Mouse (Mus musculus) MN1 (cell line): Measurements from ENCODE around the gene Fgfr2.

Experiments
- DNase-seq: peaks from one replicate; pipeline ENCODE4 v3.0.0-alpha.2; 2016; ENCODE audit warnings: low spot score

Fgfr2 gene

DNA sequence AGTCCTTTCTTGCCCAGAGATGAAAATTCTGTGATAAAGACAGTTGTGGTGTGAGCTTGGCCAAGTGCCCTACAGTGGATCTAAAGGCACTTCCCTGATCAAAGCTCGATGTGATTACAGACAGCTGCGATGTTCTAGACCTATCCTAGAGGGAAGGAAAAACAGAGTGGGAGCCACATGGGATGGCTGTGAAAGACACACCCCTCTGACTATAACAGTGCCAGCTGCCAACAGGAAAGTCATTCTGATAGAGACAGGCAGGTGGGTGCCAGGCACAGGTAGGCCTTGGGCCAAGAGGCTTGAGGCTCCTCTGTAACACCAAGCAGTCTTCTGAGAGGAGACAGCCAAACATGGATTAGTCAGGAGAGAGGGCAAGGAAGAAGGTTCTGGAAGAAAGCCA, 2104.0 kb downstream of the Fgfr2 start:
- DNase-seq = no peak

DNA sequence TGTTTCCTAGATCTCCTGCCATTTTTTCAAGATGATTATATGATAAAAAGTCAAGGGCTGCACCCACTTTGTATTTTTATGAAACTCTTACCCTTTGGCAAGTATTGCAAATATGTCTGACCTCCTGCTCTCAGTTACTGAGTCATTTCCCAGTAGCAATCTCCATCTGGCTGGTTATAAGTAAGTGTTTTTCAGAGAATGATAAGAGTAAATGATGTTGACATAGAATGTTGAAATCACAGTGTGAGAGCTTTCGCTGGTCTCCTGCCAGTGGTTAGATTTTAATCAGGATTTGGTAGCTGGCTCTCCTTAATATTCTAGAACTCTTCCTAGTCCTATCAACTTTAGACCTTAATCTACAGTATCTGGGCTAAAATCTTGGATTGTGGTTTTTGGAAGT, 2111.2 kb downstream of the Fgfr2 start:
- DNase-seq = no peak

DNA sequence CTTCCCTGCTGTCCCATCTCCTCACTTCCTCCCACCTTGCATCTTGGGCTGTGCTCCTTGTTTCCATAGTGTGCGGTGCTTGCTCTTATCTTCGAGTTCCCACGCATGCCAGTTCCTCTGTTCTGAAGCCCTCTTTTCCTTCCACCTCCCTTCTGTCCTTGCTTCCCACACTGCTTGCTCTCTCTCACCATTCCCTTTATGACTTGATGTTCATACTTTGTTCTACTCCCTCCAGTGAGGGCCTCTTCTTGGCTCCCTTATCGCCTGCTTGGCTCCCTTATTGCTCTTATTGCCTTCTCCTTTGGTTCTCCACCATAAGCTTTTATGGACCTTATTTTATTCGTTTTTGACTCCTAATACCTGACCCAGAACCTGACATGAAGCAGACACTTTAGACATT, 2114.0 kb downstream of the Fgfr2 start:
- DNase-seq = no peak

DNA sequence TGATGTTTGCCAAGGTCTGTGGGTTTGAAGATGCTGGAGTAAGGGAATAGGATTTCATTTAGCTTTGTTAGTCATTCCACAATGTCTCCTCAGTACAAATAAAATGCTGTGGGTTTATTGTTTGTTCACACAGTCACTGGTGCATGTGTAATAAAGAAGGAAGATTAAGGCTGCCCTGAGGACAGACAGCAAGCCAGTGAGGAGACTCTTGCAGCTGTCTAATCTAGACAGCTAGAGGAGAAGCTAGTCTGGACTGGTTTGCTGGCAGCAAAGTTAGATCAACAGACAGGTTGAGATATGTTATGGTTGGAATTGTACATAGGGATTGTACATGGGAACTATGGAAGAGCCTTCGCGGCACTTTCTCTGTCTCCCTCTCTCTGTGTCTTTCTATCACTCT, 2115.9 kb downstream of the Fgfr2 start:
- DNase-seq = no peak

DNA sequence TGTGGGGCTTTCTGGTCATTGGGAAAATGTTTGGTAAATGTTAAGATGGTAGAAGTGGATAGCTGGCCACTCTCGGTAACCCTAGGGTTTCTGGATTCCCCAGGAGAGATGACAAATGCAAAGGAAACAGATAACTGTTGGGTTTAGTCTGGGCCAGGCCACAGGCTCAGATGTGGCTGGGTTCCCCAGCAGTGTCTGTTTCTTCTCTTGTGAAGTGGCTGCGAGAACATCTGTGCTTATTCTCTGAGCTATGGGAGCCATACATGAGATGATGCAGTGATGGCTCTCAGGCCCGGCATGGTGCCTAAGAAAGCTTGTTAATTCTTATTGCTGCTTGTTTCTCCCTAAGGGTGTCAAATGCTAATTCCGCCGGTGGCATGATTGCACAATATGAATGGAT, 2119.1 kb downstream of the Fgfr2 start:
- peak; percentile 6 for DNase-seq

DNA sequence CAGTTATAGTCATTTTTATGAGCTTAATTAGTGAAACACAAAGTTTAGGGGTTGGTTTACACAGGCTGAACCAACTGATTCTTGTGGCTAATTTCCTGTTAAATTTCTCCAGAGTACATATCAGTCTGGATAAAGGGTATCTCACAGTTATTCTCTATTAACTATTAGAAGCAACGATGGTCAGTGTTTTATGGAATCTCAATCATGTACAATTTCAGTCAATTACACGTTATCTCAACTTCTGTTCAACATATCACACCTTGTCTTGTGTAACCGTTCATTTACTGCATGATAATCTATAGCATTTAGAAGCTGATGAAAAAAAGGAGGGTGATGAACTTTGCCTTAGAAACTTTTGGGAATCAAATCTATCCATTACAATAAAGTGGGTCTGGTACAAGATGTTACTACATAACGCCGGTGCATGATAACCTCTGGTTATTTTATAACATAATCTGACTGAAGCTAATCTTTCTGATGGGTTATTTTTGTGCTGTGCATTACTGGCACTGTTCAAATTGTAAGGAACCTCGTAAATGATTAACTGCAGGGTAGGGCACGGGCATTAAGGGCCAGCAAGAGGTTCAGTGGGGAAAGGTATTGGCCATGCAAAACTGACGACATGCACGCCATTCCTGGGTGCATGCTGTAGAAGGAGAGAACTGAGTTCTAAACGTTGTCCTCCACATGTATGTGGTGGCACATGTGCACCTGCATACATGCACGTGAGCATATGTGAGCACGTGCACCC, 2121.0 kb downstream of the Fgfr2 start:
- DNase-seq = no peak

DNA sequence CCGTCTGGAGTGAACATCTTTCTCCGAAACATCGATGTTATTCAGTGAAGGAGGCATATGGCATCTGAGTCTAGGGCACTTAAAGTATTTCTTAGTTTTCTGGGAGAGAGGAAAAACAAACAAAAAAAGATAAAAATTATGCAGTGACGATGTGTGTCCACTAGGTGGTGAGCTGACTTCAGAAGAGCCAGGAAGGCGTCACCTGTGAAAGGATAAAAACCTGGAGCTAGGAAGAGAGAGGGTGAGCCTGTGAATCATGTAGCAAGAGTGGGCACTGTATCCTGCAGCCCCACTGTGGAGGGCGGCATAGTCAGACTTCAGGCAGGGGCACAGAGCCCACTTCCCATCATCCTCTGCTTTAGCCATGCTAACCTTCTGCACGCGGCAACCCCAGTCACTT, 2129.2 kb downstream of the Fgfr2 start:
- peak; percentile 21 for DNase-seq

DNA sequence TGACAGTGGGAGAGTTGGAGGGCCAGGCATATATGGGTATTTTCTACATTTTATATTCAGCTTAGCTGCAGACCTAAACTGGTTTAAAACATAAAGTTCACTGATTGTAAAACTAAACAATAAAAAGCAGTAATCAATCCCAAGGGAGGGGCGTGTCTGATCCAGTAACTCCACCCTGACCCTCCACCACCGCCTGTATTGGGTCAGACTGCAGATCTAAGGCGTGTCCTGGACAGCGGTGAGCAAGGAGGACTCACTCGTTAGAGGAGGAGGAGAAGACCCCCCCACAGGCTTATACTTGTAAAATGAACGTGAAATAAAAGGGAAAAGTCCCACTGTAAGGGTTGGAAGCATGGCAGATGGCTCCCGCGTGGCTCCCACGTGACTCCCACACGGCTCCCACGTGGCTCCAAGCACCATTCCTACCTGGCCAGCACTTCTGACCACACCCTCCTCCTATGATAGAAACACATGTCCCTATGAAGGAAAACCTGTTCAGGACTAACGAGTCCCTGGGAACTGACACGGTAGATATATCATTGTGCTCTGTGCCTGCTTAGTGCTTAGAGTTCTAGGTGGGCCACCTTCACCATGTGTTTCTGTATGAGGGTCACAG, 2131.9 kb downstream of the Fgfr2 start:
- no peak for DNase-seq

DNA sequence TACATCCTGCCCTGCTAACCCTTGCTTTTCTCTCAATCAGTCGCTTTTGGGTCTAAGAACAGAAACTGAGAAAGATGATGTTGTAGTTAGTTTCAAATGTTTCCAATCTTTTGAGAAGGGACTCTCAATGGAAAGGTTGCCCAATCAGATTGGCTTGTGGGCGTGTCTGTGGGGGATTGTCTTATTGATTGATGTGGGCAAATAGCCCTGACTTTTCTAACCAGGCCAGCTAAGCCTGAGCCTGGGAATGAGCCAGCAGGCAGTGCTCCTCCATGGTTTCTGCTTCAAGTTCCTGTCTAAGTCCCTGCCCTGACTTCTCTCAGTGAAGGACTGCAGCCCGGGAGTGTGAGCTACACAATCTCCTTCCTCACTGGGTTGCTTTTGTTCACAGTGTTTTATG, 2133.8 kb downstream of the Fgfr2 start:
- no peak for DNase-seq

DNA sequence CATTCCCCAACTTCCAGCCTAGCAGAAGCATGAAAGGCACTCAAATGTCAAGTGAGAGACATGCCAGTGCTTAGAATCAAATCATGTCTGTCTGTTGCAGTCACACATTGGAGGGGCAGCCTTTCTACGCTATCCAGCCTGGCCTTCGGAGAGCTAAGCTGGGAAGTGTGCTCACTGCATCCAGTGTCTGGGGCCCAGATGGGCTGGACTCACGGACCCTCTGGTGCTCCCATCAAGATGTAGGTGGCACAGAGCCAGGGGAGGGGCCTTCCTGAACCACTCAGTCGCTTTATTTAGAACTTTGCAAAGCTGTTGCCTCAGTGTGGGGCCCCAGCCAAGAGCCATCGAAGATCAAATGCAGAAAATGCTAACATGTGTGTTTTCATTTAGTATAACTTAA, 2135.0 kb downstream of the Fgfr2 start:
- no peak for DNase-seq

DNA sequence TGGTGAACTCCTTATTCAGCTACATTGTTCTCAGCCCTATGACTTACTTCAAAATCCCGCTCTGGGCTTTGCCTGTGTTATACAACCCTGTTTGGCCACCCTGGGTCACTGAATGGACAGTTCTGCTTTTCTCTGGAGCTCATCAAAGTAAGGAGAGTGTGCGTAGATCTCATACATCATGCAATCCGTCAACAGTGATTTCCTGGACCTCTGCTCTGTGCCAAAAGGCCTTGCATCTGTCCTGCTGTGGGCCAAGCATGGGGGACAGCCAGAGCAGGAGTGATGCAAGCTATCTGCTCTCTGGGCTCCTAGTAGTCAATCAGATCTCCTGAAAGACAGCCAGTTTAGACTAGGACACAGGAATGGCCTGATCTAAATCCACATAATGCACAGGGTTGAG, 2137.4 kb downstream of the Fgfr2 start:
- no peak for DNase-seq

DNA sequence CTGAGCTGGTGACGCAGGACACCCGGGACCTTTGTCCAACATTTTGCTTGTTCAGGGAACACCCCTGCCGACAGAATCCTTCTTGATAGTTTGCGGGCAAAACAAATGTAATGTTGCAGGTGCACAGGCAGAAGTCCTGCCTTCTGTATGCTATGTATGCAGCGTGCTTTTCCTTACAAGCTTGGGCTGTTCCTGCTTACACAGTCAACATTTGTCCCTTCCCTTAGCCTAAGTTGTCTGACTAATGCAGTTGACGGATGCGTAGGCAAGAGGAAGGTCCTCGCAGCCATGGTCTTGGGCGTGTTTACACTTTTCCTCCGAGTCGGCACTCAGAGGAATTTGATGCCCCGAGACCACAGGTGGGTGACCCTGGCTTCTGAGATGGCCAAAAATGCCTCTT, 2138.0 kb downstream of the Fgfr2 start:
- DNase-seq = no peak

DNA sequence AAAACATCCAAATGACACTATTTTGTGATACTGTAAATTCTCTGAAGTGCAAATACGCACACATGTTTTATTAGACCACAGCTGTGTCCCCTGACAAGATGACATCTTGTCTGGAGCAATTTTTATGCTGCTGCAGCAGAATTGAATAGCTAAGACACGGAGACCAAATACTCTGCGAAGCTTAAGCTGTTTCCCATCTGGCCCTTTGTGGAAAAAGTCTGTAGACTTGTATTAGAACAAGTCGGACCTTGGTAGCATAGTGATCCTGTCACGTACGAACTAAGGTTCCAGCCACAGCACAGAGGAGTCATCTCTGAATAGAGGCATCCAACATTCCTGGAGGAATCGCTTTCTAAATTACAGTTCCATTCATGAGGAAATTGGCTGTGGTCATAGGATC, 2138.9 kb downstream of the Fgfr2 start:
- DNase-seq = no peak

DNA sequence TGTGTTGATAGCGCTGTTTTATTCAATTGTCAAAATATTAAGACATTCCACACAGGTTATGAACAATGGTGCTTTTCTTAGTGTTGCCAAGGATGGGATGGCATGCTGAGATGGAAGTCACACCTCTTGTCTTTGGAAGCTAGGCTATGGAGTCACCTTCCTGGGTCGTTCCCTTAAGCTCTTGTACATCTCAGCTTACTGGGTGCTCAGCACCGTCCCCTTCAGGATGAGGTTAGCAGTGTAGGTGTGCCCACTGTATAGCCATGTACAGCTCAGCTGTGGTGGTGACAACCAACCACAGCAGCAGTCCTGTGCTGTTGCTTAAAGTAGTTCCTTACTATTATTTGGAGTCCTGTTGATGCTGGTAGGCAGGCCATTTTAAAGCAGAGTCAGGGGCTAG, 2140.3 kb downstream of the Fgfr2 start:
- no peak for DNase-seq

DNA sequence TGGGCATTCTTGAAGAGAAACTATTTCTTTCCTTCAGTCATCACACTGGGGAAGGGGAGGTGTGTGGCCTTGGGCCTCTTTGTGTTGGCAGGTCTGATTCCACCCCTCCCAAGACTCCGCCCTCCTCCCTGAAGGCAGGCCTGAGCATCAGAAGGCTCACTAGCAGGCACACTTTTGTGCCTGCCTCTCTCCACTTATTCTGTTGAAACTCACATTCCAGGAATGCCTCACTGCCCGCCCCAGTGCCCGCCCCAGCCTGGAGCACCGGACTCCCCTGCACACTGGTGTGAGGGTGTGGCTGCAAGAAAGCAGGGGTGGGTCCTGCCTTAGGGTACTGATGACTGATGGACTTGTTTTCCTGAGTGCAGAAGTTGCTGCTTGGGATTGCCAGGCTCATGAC, 2140.8 kb downstream of the Fgfr2 start:
- DNase-seq = no peak

DNA sequence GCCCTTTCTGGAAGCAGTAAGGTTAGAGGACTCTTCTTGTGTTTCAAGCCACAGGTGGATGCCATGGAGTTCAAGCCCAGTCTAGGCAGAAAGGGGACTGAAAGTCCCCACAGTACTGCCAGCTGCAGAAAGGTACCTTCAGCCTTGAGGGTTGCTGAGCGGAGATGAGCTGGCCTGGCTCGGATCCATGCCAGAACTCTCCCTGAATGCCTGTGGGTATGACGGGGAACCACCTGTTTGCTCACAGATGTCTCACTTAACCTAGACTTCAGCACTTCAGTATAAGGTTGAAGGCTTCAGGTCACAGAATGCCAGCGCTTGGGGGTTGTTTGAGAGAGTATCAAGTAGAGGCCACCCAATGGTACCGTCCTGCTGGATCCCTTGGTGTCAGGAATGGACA, 2143.0 kb downstream of the Fgfr2 start:
- no peak for DNase-seq

DNA sequence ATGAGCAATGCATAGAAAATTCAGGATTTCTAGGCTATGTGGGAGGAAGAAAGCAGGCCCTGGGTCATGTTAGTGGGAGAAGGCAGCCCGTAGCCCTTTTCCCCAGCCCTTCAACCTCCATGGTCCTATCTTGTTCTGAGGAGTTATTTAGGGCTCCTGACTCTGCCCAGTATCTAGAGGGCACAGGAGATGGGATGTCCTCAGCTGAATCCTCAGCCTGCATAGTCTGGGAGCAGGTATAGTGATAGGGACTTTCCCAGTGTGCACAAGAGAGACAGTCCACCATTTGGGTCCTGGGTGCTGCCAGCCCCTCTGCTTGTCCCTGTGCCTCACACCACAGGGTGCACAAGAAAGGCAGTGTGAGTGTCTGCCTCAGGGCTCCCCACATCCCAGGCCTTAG, 2144.6 kb downstream of the Fgfr2 start:
- DNase-seq = no peak

DNA sequence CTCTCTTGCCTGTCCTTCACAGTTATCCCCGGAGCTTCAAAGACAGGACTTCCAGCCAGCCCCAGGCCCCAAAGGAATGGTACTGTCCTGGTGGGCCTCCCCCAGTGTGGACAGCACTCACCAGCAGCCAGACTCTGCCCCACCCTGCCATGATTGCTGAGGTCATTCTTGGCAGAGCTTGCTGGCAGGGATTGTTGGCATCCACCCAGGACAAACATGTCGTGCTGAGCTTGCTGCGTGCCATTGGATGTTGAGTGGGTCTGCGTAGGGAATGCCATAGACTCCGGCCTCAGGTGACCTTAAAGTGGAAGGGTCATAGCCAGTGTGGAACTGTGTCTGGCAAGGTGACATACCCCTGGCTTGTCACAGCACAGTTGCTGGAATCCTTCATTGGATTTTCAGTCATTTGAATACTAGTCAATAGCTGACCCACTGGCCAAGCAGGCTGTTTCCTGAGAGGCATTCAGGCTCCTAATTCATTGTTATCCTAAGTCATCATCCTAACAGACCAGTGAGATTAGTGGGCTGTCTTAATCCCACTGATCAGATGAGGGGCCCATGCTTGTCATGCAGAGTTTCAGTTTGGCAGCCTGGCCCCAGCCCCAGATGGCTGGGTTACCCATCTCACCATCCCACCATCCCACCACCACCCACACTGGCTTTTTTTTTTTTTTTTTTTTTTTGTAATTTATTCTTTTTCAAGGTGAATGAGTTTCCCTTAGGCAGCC, 2145.2 kb downstream of the Fgfr2 start:
- peak; percentile 70 for DNase-seq

DNA sequence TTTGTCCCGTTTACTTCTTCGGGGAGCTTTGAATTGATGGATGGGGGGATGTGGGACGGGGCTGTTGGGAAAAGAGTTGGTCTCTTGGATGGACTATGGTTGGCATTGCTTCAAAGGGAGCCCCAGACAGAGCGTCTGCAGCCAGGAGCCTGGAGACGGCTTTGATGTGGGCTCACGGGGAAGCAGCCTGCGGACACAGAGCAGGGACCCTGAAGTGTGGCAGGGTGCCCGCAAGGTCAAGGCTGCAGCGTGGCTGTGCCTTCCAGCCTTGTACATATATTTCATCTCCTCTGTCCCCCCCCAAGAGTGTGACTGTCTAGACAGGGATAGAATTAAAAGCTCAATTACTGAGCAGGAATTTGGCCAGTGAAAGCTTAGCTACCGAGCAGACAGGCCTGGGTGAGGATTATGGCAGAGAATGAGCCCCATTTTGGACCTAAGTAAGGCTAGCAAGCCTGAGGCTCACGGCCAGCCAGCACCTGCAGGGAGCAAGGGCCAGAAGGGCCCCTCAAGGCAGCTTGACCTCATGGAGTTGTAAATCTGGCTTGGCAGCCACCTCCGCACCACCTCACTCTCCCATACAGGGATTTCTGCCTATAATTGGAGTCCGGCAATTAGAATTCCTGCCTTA, 2146.7 kb downstream of the Fgfr2 start:
- DNase-seq = no peak

DNA sequence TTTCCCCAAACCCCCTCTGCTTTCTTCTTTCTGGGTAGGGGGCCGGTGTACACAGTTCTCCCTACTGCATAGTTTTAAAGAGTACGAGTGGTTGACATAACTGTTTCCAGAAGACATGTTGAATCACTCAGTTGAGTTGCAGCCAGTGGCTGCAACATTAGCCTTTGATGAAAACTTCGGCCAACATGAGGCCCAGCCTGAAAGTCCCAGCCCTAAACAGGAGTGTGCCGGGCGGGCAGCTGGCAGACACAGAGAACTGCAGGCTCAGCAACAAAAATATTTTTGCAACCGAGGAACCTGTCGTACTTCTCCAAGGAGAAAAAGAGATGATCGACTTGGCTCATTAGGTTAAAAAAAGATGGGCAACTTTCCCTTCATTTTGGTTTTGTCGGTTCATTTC, 2150.4 kb downstream of the Fgfr2 start:
- DNase-seq = no peak

DNA sequence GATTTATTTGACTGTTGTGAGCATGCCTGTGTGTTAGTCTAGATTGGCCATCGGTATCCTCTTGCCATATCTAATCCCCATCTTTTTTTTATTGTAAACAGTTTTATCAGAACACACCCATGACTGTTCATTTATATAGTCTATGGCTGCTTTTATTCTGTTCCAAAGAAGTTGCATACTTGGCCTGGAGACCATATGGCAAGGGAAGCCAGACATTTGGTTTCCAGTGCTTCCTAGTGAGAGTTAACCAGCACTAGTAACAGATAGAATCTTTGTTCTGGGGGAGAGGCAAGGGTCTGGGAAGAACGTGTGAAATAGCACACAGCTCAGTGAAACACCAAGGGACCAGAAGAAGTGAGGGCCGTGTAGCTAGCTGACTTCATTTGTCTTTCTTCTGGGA, 2153.6 kb downstream of the Fgfr2 start:
- no peak for DNase-seq

DNA sequence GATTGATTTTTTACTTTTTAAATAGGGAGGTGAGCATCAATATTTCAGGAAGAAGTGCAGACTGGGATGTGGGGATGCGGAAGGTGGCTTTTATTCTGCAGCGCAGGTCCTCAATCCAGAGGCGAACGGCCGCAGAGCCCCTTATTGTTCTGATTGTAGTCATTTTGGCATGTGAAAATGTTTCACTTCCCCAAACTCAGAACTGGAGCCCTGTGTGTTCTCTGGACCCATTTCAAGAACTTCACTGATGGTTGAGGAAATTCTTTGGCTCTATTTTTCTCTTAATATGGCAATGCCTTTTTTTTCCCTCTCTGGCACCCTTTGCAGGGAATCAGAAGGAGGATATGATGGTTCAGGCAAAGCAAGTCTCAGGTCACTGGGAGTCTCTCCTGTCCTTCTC, 2154.1 kb downstream of the Fgfr2 start:
- DNase-seq = no peak

DNA sequence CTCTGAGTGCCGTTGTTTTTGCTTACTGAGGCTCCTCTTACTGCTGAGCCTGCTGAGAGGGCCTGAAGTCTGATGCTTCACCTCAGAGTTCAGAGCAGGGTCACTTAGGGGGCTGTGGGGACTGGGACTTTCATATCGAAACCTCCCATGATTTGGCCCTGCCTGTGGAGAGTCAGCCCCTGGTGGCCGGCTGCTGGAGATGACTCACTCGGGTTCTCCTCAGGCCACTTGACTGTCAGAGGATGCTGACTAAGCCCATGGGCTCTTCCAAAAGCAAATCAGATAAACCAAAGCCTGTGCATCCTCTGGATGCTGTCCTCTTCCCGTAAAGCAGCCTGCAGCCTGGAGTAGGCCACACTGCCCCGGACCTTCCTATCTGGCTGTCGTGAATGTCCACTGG, 2154.6 kb downstream of the Fgfr2 start:
- DNase-seq = peak; percentile 84
